Mouse (Mus musculus) Patski (cell line): ENCODE measurements around the gene Abcc8. TPM values are rescaled to one million over a fixed set of nuclear protein-coding genes. Genes with fewer than 3 reads are reported as not detected.
A peak's percentile ranks its signal among the peaks of the same experiment; 100 is the strongest.

ENCODE experiments used
- ATAC-seq: fragments of 100-300 bp; one replicate; pipeline ENCODE4 v1.8.0; 2021
- CTCF ChIA-PET: fragments of 350-600 bp; sonication (Branson Sonifier 250); formaldehyde crosslinking; loops from one replicate; lab custom pipeline; 2022; ENCODE audit warnings: inconsistent platforms; lab: Charles Lee
- POLR2A ChIA-PET: fragments of 350-600 bp; sonication (Branson Sonifier 250); formaldehyde crosslinking; loops from one replicate; lab custom pipeline; 2022; ENCODE audit warnings: antibody characterized with exemption, inconsistent platforms; lab: Charles Lee
- DNase-seq: peaks from one replicate; pipeline ENCODE4 v3.0.0-alpha.2; 2011; ENCODE audit warnings: low read depth, low spot score
- H3K27me3 ChIP-seq: fragments of 371-371 bp; one replicate; pipeline ENCODE4 v1.5.1; 2021
- CTCF ChIP-seq: fragments of 100-300 bp; IDR thresholded peaks from one replicate; pipeline ENCODE4 v1.5.1; 2021
- in situ Hi-C: fragments of 300-500 bp; cut with MboI; formaldehyde crosslinking; loops from 3 replicates; pipeline ENCODE4 v1.11.1; 2018; ENCODE audit warnings: low pct_unique_long_range_greater_than_20kb, mixed read lengths
- polyA plus RNA-seq: library from polyadenylated mRNA; unstranded; gene quantifications from one replicate; pipeline ENCODE4 v1.2.3, GENCODE M21; 2021

Abcc8 gene
- polyA plus RNA-seq, 1 experiment from 2014 or later, result not detected

GRCm38 (mm10) chr7:46154498-46155488, 25.0 kb downstream of the Abcc8 start:
- in situ Hi-C loops, result no loop called here
- ChIA-PET CTCF (interaction anchor here (0.9 kb wide), 1 partner anchor 13 kb away, joined by 3 read pairs; no protein-coding TSS in a partner anchor), POLR2A (no interaction called here)
- H3K27me3 ChIP-seq, result no peaks in the 10 kb centered on the region
- DNase-seq (no peak), ATAC-seq (no peak)
- no peak for TF ChIP-seq CTCF

GRCm38 (mm10) chr7:46152819-46153351, 26.9 kb downstream of the Abcc8 start:
- in situ Hi-C loops, result no loop called here
- H3K27me3 ChIP-seq, result no peaks in the 10 kb centered on the region
- DNase-seq, result no peak
- TF ChIP-seq CTCF, result no peak
- no peak for ATAC-seq
- CTCF ChIA-PET, result no interaction called here
- POLR2A ChIA-PET, result no interaction called here

- ATAC-seq (no peak), DNase-seq (no peak)
- in situ Hi-C loops, result no loop called here
- TF ChIP-seq CTCF, result no peak
- POLR2A ChIA-PET, result no interaction called here
- CTCF ChIA-PET, result no interaction called here
- H3K27me3 ChIP-seq, result no peaks in the 10 kb centered on the region
These were observed 32.4 kb downstream of the Abcc8 start for GRCm38 (mm10) chr7:46147417-46147816.

GRCm38 (mm10) chr7:46146675-46147308, 33.0 kb downstream of the Abcc8 start:
- in situ Hi-C loops, result no loop called here
- ATAC-seq, result no peak

GRCm38 (mm10) chr7:46144061-46144460, 35.8 kb downstream of the Abcc8 start:
- in situ Hi-C loops, result no loop called here
- no peak for TF ChIP-seq CTCF
- DNase-seq (no peak), ATAC-seq (no peak)
- POLR2A ChIA-PET, result no interaction called here
- H3K27me3 ChIP-seq, result no peaks in the 10 kb centered on the region
- CTCF ChIA-PET, result no interaction called here

More at GRCm38 (mm10) chr7:46146675-46147308, 33.0 kb downstream of the Abcc8 start:
- ChIA-PET CTCF (no interaction called here), POLR2A (no interaction called here)
- no peak for DNase-seq
- no peaks in the 10 kb centered on the region for H3K27me3 ChIP-seq
- no peak for TF ChIP-seq CTCF

GRCm38 (mm10) chr7:46138329-46138930, 41.4 kb downstream of the Abcc8 start:
- in situ Hi-C loops, result no loop called here
- CTCF ChIA-PET, result no interaction called here
- ATAC-seq (no peak), DNase-seq (no peak)
- no peak for TF ChIP-seq CTCF
- H3K27me3 ChIP-seq, result no peaks in the 10 kb centered on the region
- POLR2A ChIA-PET, result no interaction called here

GRCm38 (mm10) chr7:46133858-46134257, 46.0 kb downstream of the Abcc8 start:
- CTCF ChIA-PET, result no interaction called here
- in situ Hi-C loops, result no loop called here
- POLR2A ChIA-PET, result no interaction called here
- ATAC-seq (no peak), DNase-seq (no peak)
- H3K27me3 ChIP-seq, result no peaks in the 10 kb centered on the region
- no peak for TF ChIP-seq CTCF

- CTCF ChIA-PET, result no interaction called here
- H3K27me3 ChIP-seq, result no peaks in the 10 kb centered on the region
- DNase-seq (no peak), ATAC-seq (no peak)
- POLR2A ChIA-PET, result no interaction called here
- in situ Hi-C loops, result no loop called here
- no peak for TF ChIP-seq CTCF
These were observed 47.6 kb downstream of the Abcc8 start for GRCm38 (mm10) chr7:46132229-46132628.

GRCm38 (mm10) chr7:46131806-46132205, 48.0 kb downstream of the Abcc8 start:
- POLR2A ChIA-PET, result no interaction called here
- CTCF ChIA-PET, result no interaction called here
- H3K27me3 ChIP-seq, result no peaks in the 10 kb centered on the region
- in situ Hi-C loops, result no loop called here
- DNase-seq, result no peak
- no peak for ATAC-seq
- no peak for TF ChIP-seq CTCF

- ChIA-PET CTCF (no interaction called here), POLR2A (no interaction called here)
- H3K27me3 ChIP-seq, result no peaks in the 10 kb centered on the region
- peak; percentile 69 for ATAC-seq
- peak; percentile 33 for DNase-seq
- TF ChIP-seq CTCF, result no peak
- in situ Hi-C loops, result no loop called here
These were observed 48.6 kb downstream of the Abcc8 start for GRCm38 (mm10) chr7:46131266-46131665.

GRCm38 (mm10) chr7:46130723-46131122, 49.1 kb downstream of the Abcc8 start:
- DNase-seq, result no peak
- no peaks in the 10 kb centered on the region for H3K27me3 ChIP-seq
- no peak for ATAC-seq
- POLR2A ChIA-PET, result no interaction called here
- in situ Hi-C loops, result no loop called here
- no peak for TF ChIP-seq CTCF
- CTCF ChIA-PET, result no interaction called here
